Mouse (Mus musculus): ENCODE data around the gene Ppp1r14d. TPM values are rescaled to one million over a fixed set of nuclear protein-coding genes. Genes with fewer than 3 reads are reported as not detected.

Ppp1r14d gene
- polyA plus RNA-seq (2015; fragmentation: Nextera tagmentation; extraction: Ambion mirVana): 3.4 TPM in 2 replicates

- Histone ChIP-seq H3K4me1 (ENCODE audit: control insufficient read depth, insufficient read depth, low read length) (no peaks in the 10 kb centered on the region), H3K9me3 (replicated peaks; ENCODE audit: control insufficient read depth, low read length) (no peaks in the 10 kb centered on the region), H3K27ac (ENCODE audit: low read length) (no peak within 1 kb of the TSS), H3K4me2 (ENCODE audit: low read depth, low read length) (no peak within 1 kb of the TSS), H3K27me3 (ENCODE audit: control insufficient read depth, insufficient read depth, low read length) (no peaks in the 10 kb centered on the region), H3K36me3 (ENCODE audit: control insufficient read depth, insufficient read depth, low read length) (no peaks in the 10 kb centered on the region), H3K4me3 (replicated peaks; ENCODE audit: low read length) (no peak within 1 kb of the TSS), H3K9ac (ENCODE audit: low read length) (no peak within 1 kb of the TSS; the same call in 1 of the 2 replicates)
- no peak; the same call in 1 of the 2 replicates for ATAC-seq (ENCODE audit: insufficient read depth, low FRiP score)
- WGBS: 65% methylated on average over 6 of the region's 6 CpGs
Observed at GRCm38 (mm10) chr2:119229775-119230704, at the start of gene Ppp1r14d. TSS of gene Ppp1r14d (minus strand) at chr2:119229906.

- H3K9ac ChIP-seq (ENCODE audit: low read length): no peak overlapping the region
- H3K36me3 ChIP-seq (ENCODE audit: control insufficient read depth, insufficient read depth, low read length): no peaks in the 10 kb centered on the region
- H3K4me3 ChIP-seq (replicated peaks; ENCODE audit: low read length): no peak overlapping the region
- H3K27me3 ChIP-seq (ENCODE audit: control insufficient read depth, insufficient read depth, low read length): no peaks in the 10 kb centered on the region
- H3K4me1 ChIP-seq (ENCODE audit: control insufficient read depth, insufficient read depth, low read length): no peaks in the 10 kb centered on the region
- H3K27ac ChIP-seq (ENCODE audit: low read length): no peak overlapping the region
- no peaks in the 10 kb centered on the region for H3K9me3 ChIP-seq (replicated peaks; ENCODE audit: control insufficient read depth, low read length)
- ATAC-seq (ENCODE audit: insufficient read depth, low FRiP score): no peak
- no peak overlapping the region for H3K4me2 ChIP-seq (ENCODE audit: low read depth, low read length)
- WGBS: 89% methylated on average over 23 of the region's 23 CpGs
Observed at GRCm38 (mm10) chr2:119277810-119278209, 48.1 kb upstream of the Ppp1r14d start.

- WGBS: 78% methylated on average over 7 of the region's 7 CpGs
- Histone ChIP-seq H3K4me1 (ENCODE audit: control insufficient read depth, insufficient read depth, low read length) (no peaks in the 10 kb centered on the region), H3K4me2 (ENCODE audit: low read depth, low read length) (no peak overlapping the region), H3K27ac (ENCODE audit: low read length) (no peak overlapping the region), H3K9ac (ENCODE audit: low read length) (no peak overlapping the region), H3K4me3 (replicated peaks; ENCODE audit: low read length) (no peak overlapping the region), H3K27me3 (ENCODE audit: control insufficient read depth, insufficient read depth, low read length) (no peaks in the 10 kb centered on the region), H3K9me3 (replicated peaks; ENCODE audit: control insufficient read depth, low read length) (no peaks in the 10 kb centered on the region), H3K36me3 (ENCODE audit: control insufficient read depth, insufficient read depth, low read length) (no peaks in the 10 kb centered on the region)
- no peak for ATAC-seq (ENCODE audit: insufficient read depth, low FRiP score)
Observed at GRCm38 (mm10) chr2:119276926-119277325, 47.2 kb upstream of the Ppp1r14d start.

- 77% methylated on average over 1 of the region's 1 CpGs for WGBS
- Histone ChIP-seq H3K4me3 (replicated peaks; ENCODE audit: low read length) (no peak overlapping the region), H3K4me1 (ENCODE audit: control insufficient read depth, insufficient read depth, low read length) (no peaks in the 10 kb centered on the region; the same call in 1 of the 2 replicates), H3K27me3 (ENCODE audit: control insufficient read depth, insufficient read depth, low read length) (no peaks in the 10 kb centered on the region), H3K27ac (ENCODE audit: low read length) (no peak overlapping the region), H3K9ac (ENCODE audit: low read length) (no peak overlapping the region), H3K4me2 (ENCODE audit: low read depth, low read length) (no peak overlapping the region), H3K36me3 (ENCODE audit: control insufficient read depth, insufficient read depth, low read length) (no peaks in the 10 kb centered on the region), H3K9me3 (replicated peaks; ENCODE audit: control insufficient read depth, low read length) (no peaks in the 10 kb centered on the region)
- ATAC-seq (ENCODE audit: insufficient read depth, low FRiP score): no peak
Observed at GRCm38 (mm10) chr2:119274126-119274525, 44.4 kb upstream of the Ppp1r14d start.

- H3K9me3 ChIP-seq (replicated peaks; ENCODE audit: control insufficient read depth, low read length): no peaks in the 10 kb centered on the region
- peak within 1 kb of the TSS; percentile 97 for H3K4me2 ChIP-seq (ENCODE audit: low read depth, low read length)
- peak within 1 kb of the TSS; percentile 66 for H3K4me3 ChIP-seq (replicated peaks; ENCODE audit: low read length)
- peak within 1 kb of the TSS; percentile 73 for H3K9ac ChIP-seq (ENCODE audit: low read length)
- no peaks in the 10 kb centered on the region; the same call in 1 of the 2 replicates for H3K4me1 ChIP-seq (ENCODE audit: control insufficient read depth, insufficient read depth, low read length)
- no peaks in the 10 kb centered on the region for H3K27me3 ChIP-seq (ENCODE audit: control insufficient read depth, insufficient read depth, low read length)
- 1% methylated on average over 49 of the region's 49 CpGs for WGBS
- peak; percentile 86 for ATAC-seq (ENCODE audit: insufficient read depth, low FRiP score)
- H3K36me3 ChIP-seq (ENCODE audit: control insufficient read depth, insufficient read depth, low read length): no peaks in the 10 kb centered on the region
- H3K27ac ChIP-seq (ENCODE audit: low read length): peak within 1 kb of the TSS; percentile 54; the same call in 1 of the 2 replicates
Observed at GRCm38 (mm10) chr2:119270643-119271331, 41.1 kb upstream of the Ppp1r14d start, which contains the start of gene Rhov. TSS of gene Rhov (minus strand) at chr2:119271272.

- Histone ChIP-seq H3K36me3 (ENCODE audit: control insufficient read depth, insufficient read depth, low read length) (no peaks in the 10 kb centered on the region), H3K27ac (ENCODE audit: low read length) (peak overlapping the region; percentile 54; the same call in 1 of the 2 replicates), H3K27me3 (ENCODE audit: control insufficient read depth, insufficient read depth, low read length) (no peaks in the 10 kb centered on the region), H3K9ac (ENCODE audit: low read length) (peak overlapping the region; percentile 73), H3K4me3 (replicated peaks; ENCODE audit: low read length) (peak overlapping the region; percentile 66), H3K4me2 (ENCODE audit: low read depth, low read length) (peak overlapping the region; percentile 97), H3K4me1 (ENCODE audit: control insufficient read depth, insufficient read depth, low read length) (no peaks in the 10 kb centered on the region; the same call in 1 of the 2 replicates), H3K9me3 (replicated peaks; ENCODE audit: control insufficient read depth, low read length) (no peaks in the 10 kb centered on the region)
- no peak for ATAC-seq (ENCODE audit: insufficient read depth, low FRiP score)
- 52% methylated on average over 9 of the region's 9 CpGs for WGBS
Observed at GRCm38 (mm10) chr2:119270286-119270642, 40.6 kb upstream of the Ppp1r14d start.

GRCm38 (mm10) chr2:119263813-119264212 is 34.1 kb upstream of the Ppp1r14d start:
- Histone ChIP-seq H3K4me2 (ENCODE audit: low read depth, low read length) (no peak overlapping the region), H3K36me3 (ENCODE audit: control insufficient read depth, insufficient read depth, low read length) (no peaks in the 10 kb centered on the region), H3K27me3 (ENCODE audit: control insufficient read depth, insufficient read depth, low read length) (no peaks in the 10 kb centered on the region), H3K9me3 (replicated peaks; ENCODE audit: control insufficient read depth, low read length) (no peaks in the 10 kb centered on the region), H3K4me1 (ENCODE audit: control insufficient read depth, insufficient read depth, low read length) (0 out of 2 replicates have a peak, but pooled peaks cover 2% of the 10 kb centered on the region), H3K27ac (ENCODE audit: low read length) (peak overlapping the region; percentile 46; the same call in 1 of the 2 replicates), H3K4me3 (replicated peaks; ENCODE audit: low read length) (no peak overlapping the region), H3K9ac (ENCODE audit: low read length) (no peak overlapping the region)
- ATAC-seq (ENCODE audit: insufficient read depth, low FRiP score): no peak
- WGBS: 64% methylated on average over 5 of the region's 5 CpGs

GRCm38 (mm10) chr2:119262978-119263377 is 33.3 kb upstream of the Ppp1r14d start:
- WGBS: 22% methylated on average over 8 of the region's 8 CpGs
- H3K27me3 ChIP-seq (ENCODE audit: control insufficient read depth, insufficient read depth, low read length): no peaks in the 10 kb centered on the region
- H3K36me3 ChIP-seq (ENCODE audit: control insufficient read depth, insufficient read depth, low read length): no peaks in the 10 kb centered on the region
- H3K27ac ChIP-seq (ENCODE audit: low read length): peak overlapping the region; percentile 46; the same call in 1 of the 2 replicates
- ATAC-seq (ENCODE audit: insufficient read depth, low FRiP score): peak; percentile 88
- H3K4me3 ChIP-seq (replicated peaks; ENCODE audit: low read length): no peak overlapping the region
- H3K4me1 ChIP-seq (ENCODE audit: control insufficient read depth, insufficient read depth, low read length): 0 out of 2 replicates have a peak, but pooled peaks cover 2% of the 10 kb centered on the region
- H3K9me3 ChIP-seq (replicated peaks; ENCODE audit: control insufficient read depth, low read length): no peaks in the 10 kb centered on the region
- H3K4me2 ChIP-seq (ENCODE audit: low read depth, low read length): peak overlapping the region; percentile 10
- H3K9ac ChIP-seq (ENCODE audit: low read length): no peak overlapping the region
